Mouse (Mus musculus) hindbrain, embryonic 14.5 days (tissue): ENCODE data around the gene Cnnm1. TPM values are rescaled to one million over a fixed set of nuclear protein-coding genes. Genes with fewer than 3 reads are reported as not detected.

Experiments
- ATAC-seq: fragments of 200-750 bp; cut with Nextera tagmentation; 2 replicates; pipeline ENCODE4 v1.8.0; 2017; ENCODE audit warnings: moderate number of reproducible peaks, mild to moderate bottlenecking, moderate TSS enrichment, moderate library complexity; ENCODE audit not compliant: low FRiP score
- DNase-seq: peaks from one replicate; pipeline ENCODE4 v3.0.0-alpha.2; 2015; ENCODE audit warnings: low spot score
- H3K27ac ChIP-seq: fragments of 300-500 bp; sonication (generic); 2 replicates; pipeline ENCODE4 v1.5.1; 2014; ENCODE audit warnings: mild to moderate bottlenecking, moderate library complexity
- H3K27me3 ChIP-seq: fragments of 300-500 bp; sonication (generic); 2 replicates; pipeline ENCODE4 v1.6.1; 2014; ENCODE audit warnings: mild to moderate bottlenecking, low read length, mixed read lengths; ENCODE audit not compliant: control insufficient read depth, insufficient read depth
- H3K36me3 ChIP-seq: fragments of 300-500 bp; sonication (generic); replicated peaks from 2 replicates; pipeline ENCODE4 v1.6.1; 2014; ENCODE audit not compliant: control insufficient read depth, insufficient read depth
- H3K4me1 ChIP-seq: fragments of 300-500 bp; sonication (generic); replicated peaks from 2 replicates; pipeline ENCODE4 v1.6.1; 2014; ENCODE audit warnings: antibody characterized with exemption, low read length, mixed read lengths; ENCODE audit not compliant: control insufficient read depth, insufficient read depth
- H3K4me2 ChIP-seq: fragments of 300-500 bp; sonication (generic); replicated peaks from 2 replicates; pipeline ENCODE4 v1.6.1; 2014; ENCODE audit warnings: mild to moderate bottlenecking, moderate library complexity
- H3K4me3 ChIP-seq: fragments of 300-500 bp; sonication (generic); replicated peaks from 2 replicates; pipeline ENCODE4 v1.5.1; 2014; ENCODE audit warnings: mild to moderate bottlenecking, low read length
- H3K9ac ChIP-seq: fragments of 300-500 bp; sonication (generic); 2 replicates; pipeline ENCODE4 v1.6.1; 2014
- H3K9me3 ChIP-seq: fragments of 300-500 bp; sonication (generic); 2 replicates; pipeline ENCODE4 v1.6.1; 2016; ENCODE audit warnings: low read length; ENCODE audit not compliant: control insufficient read depth
- WGBS: fragments of 180-500 bp; shearing (Covaris S2); extraction: QIAGEN DNeasy Blood & Tissue Kit; methylation state at CpG from one replicate; pipeline ENCODE4 v1.1.7; 2014; 5-methylcytosine and 5-hydroxymethylcytosine counted together
- polyA plus RNA-seq: library from polyadenylated mRNA; unstranded; fragments of >200 nt; fragmentation: Nextera tagmentation; extraction: Ambion mirVana; gene quantifications from 2 replicates; pipeline ENCODE4 v1.2.1, GENCODE M21; 2014

Gene Cnnm1
- polyA plus RNA-seq, 1 experiment from 2014 or later: 4.5 TPM

DNA sequence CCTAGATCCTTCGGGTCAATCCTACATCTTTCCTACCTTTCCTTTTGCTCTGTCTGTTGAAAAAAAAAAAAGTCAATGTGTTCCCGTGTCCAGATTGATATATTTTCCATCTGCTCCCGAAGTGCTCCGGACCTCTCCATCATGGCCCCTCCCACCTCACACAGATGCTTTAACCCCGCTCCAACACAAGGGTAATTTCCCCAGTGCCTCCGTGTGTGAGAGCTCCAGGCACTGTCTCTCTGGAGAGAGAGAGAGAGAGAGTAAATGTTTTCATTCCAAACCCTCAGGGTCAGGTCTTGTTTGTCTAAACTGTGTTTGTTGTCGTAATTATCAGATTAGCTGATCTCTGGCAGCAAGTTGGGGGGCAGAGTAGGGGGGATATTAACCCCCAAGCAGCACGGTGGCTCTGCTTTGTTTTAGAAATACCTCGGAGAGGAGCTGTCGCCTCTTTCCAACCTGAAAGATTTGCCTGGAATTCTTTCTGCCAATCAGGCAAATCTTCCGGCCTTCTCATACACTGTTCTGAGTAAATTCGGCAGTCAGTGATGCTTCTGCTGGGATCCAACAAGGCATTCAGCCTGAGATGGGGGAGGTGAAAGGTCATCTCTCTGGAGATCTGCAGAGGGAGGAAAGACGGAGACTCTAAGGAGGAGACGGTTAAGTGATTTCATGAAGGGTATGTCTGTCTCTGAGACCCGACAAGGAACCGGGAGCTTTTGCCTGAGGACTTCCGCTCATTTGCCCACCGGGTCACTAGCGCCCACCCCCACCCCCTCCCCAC is 106.3 kb downstream of the Cnnm1 start:
- WGBS: 6% methylated on average over 19 of the region's 19 CpGs
- no peak for DNase-seq
- Histone ChIP-seq H3K4me3 (0 out of 2 replicates have a peak overlapping the region, but pooled peaks have one; percentile 3), H3K4me2 (peak overlapping the region; percentile 39), H3K27ac (no peak overlapping the region), H3K4me1 (peaks cover 12% of the 10 kb centered on the region), H3K9me3 (no peaks in the 10 kb centered on the region), H3K9ac (no peak overlapping the region), H3K27me3 (no peaks in the 10 kb centered on the region), H3K36me3 (no peaks in the 10 kb centered on the region)
- no peak; the same call in 1 of the 2 replicates for ATAC-seq

Other genes with a start within 250 kb of the Cnnm1 start
- gene Hpse2, start 52.1 kb upstream of the Cnnm1 start, polyA plus RNA-seq: not detected in 2 replicates
- 81.7 and 91.6 TPM in 2 replicates for gene Got1, start 84.2 kb downstream of the Cnnm1 start, polyA plus RNA-seq
- not detected in 2 replicates for gene Nkx2-3, start 171.9 kb downstream of the Cnnm1 start, polyA plus RNA-seq
- 14.2 and 14.9 TPM in 2 replicates for gene Slc25a28, start 234.4 kb downstream of the Cnnm1 start, polyA plus RNA-seq
- gene Entpd7, start 249.2 kb downstream of the Cnnm1 start, polyA plus RNA-seq: 11.9 and 13.0 TPM in 2 replicates